Mouse (Mus musculus): Measurements from ENCODE around the gene Phb. TPM values are rescaled to one million over a fixed set of nuclear protein-coding genes. Genes with fewer than 3 reads are reported as not detected.
A peak's percentile ranks its signal among the peaks of the same experiment; 100 is the strongest.
"Not testable (repeated sequence)": the region's sequence is repeated elsewhere in the genome, so short reads cannot be mapped to it uniquely, and the experiment has no call there.

Gene Phb
- polyA plus RNA-seq, 1 experiment from 2014 or later = 224 TPM

- Histone ChIP-seq H3K27me3 (ENCODE audit: control insufficient read depth, insufficient read depth, low read length) (no peaks in the 10 kb centered on the region), H3K9me3 (ENCODE audit: control insufficient read depth, low read depth, low read length) (no peaks in the 10 kb centered on the region), H3K27ac (ENCODE audit: low read length) (peak overlapping the region; percentile 72), H3K9ac (replicated peaks; ENCODE audit: low read depth, low read length) (peak overlapping the region; percentile 65), H3K4me2 (replicated peaks; ENCODE audit: low read depth, low read length) (peak overlapping the region; percentile 74), H3K4me3 (ENCODE audit: low read depth, low read length) (peak overlapping the region; percentile 76), H3K36me3 (ENCODE audit: control insufficient read depth, insufficient read depth, low read length) (peaks cover 33% of the 10 kb centered on the region), H3K4me1 (ENCODE audit: control insufficient read depth, insufficient read depth, low read length) (peaks cover 6% of the 10 kb centered on the region; the same call in 1 of the 2 replicates)
- WGBS = 1% methylated on average over 11 of the region's 11 CpGs
- ATAC-seq (ENCODE audit: insufficient number of reproducible peaks, insufficient read depth, low FRiP score, low read depth) = peak; percentile 28; the same call in 1 of the 2 replicates
Observed at GRCm38 (mm10) chr11:95667177-95667576, 420 bp downstream of the Phb start.

GRCm38 (mm10) chr11:95668086-95668485, 1.3 kb downstream of the Phb start:
- not testable (repeated sequence) for H3K9me3 ChIP-seq (ENCODE audit: control insufficient read depth, low read depth, low read length); H3K27ac ChIP-seq (ENCODE audit: low read length); ATAC-seq (ENCODE audit: insufficient number of reproducible peaks, insufficient read depth, low FRiP score, low read depth); H3K4me1 ChIP-seq (ENCODE audit: control insufficient read depth, insufficient read depth, low read length); H3K27me3 ChIP-seq (ENCODE audit: control insufficient read depth, insufficient read depth, low read length)
- H3K4me3 ChIP-seq (ENCODE audit: low read depth, low read length) = 0 out of 2 replicates have a peak overlapping the region, but pooled peaks have one; percentile 76
- H3K9ac ChIP-seq (replicated peaks; ENCODE audit: low read depth, low read length) = peak overlapping the region; percentile 65; the same call in 1 of the 2 replicates
- H3K4me2 ChIP-seq (replicated peaks; ENCODE audit: low read depth, low read length) = peak overlapping the region; percentile 74
- WGBS = 89% methylated on average over 7 of the region's 7 CpGs
- H3K36me3 ChIP-seq (ENCODE audit: control insufficient read depth, insufficient read depth, low read length) = peaks cover 33% of the 10 kb centered on the region

DNA sequence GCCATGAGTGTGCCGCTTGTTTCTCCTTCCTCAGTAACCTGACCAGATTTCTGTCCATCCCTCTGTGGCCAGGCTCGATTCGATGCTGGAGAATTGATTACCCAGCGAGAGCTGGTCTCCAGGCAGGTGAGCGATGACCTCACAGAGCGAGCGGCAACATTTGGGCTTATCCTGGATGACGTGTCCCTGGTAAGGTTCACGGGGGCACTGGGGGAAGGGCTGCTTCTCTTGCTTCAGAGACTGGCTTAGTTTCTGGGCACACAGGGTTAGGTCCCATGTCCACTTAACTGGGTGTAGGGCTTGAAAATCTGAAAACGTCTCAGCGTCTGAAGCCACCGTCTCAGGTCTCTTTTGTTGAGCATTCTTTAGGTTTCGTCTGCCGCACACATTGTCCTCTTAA, 8.7 kb downstream of the Phb start:
- Histone ChIP-seq H3K36me3 (ENCODE audit: control insufficient read depth, insufficient read depth, low read length) (peaks cover 70% of the 10 kb centered on the region), H3K9me3 (ENCODE audit: control insufficient read depth, low read depth, low read length) (no peaks in the 10 kb centered on the region), H3K27ac (ENCODE audit: low read length) (peak overlapping the region; percentile 30; the same call in 1 of the 2 replicates), H3K4me3 (ENCODE audit: low read depth, low read length) (no peak overlapping the region), H3K4me1 (ENCODE audit: control insufficient read depth, insufficient read depth, low read length) (peaks cover 6% of the 10 kb centered on the region; the same call in 1 of the 2 replicates), H3K4me2 (replicated peaks; ENCODE audit: low read depth, low read length) (no peak overlapping the region), H3K9ac (replicated peaks; ENCODE audit: low read depth, low read length) (no peak overlapping the region), H3K27me3 (ENCODE audit: control insufficient read depth, insufficient read depth, low read length) (no peaks in the 10 kb centered on the region)
- no peak for ATAC-seq (ENCODE audit: insufficient number of reproducible peaks, insufficient read depth, low FRiP score, low read depth)
- WGBS = 89% methylated on average over 14 of the region's 14 CpGs

DNA sequence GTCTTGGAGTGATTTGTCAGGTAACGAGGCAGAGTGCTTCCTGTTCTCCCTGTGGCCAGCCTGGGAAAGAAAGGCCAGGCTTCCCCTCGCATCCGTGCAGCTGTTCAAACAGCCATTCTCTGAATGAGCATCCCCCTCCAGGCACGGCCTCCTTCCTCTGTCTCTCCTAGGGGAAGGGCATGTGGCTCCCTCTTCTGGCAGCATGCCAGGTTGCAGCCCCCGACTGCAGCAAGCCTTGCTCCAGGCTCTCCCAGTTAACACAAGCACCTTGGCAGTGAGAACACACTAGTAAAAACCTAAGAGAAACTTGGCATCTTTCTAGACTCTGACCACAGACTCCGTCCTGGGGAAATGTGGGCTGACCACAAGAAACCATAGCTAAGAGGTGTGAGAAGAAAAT, 9.6 kb downstream of the Phb start:
- peaks cover 6% of the 10 kb centered on the region; the same call in 1 of the 2 replicates for H3K4me1 ChIP-seq (ENCODE audit: control insufficient read depth, insufficient read depth, low read length)
- H3K9me3 ChIP-seq (ENCODE audit: control insufficient read depth, low read depth, low read length) = no peaks in the 10 kb centered on the region
- WGBS = 15% methylated on average over 6 of the region's 6 CpGs
- H3K4me2 ChIP-seq (replicated peaks; ENCODE audit: low read depth, low read length) = no peak overlapping the region
- peak overlapping the region; percentile 30; the same call in 1 of the 2 replicates for H3K27ac ChIP-seq (ENCODE audit: low read length)
- ATAC-seq (ENCODE audit: insufficient number of reproducible peaks, insufficient read depth, low FRiP score, low read depth) = peak; percentile 69; the same call in 1 of the 2 replicates
- H3K36me3 ChIP-seq (ENCODE audit: control insufficient read depth, insufficient read depth, low read length) = peaks cover 65% of the 10 kb centered on the region
- no peak overlapping the region for H3K9ac ChIP-seq (replicated peaks; ENCODE audit: low read depth, low read length)
- no peak overlapping the region for H3K4me3 ChIP-seq (ENCODE audit: low read depth, low read length)
- no peaks in the 10 kb centered on the region for H3K27me3 ChIP-seq (ENCODE audit: control insufficient read depth, insufficient read depth, low read length)

- Histone ChIP-seq H3K4me1 (ENCODE audit: control insufficient read depth, insufficient read depth, low read length) (peaks cover 6% of the 10 kb centered on the region; the same call in 1 of the 2 replicates), H3K9me3 (ENCODE audit: control insufficient read depth, low read depth, low read length) (no peaks in the 10 kb centered on the region), H3K27me3 (ENCODE audit: control insufficient read depth, insufficient read depth, low read length) (no peaks in the 10 kb centered on the region), H3K36me3 (ENCODE audit: control insufficient read depth, insufficient read depth, low read length) (peaks cover 56% of the 10 kb centered on the region), H3K4me3 (ENCODE audit: low read depth, low read length) (no peak overlapping the region), H3K27ac (ENCODE audit: low read length) (no peak overlapping the region), H3K9ac (replicated peaks; ENCODE audit: low read depth, low read length) (no peak overlapping the region), H3K4me2 (replicated peaks; ENCODE audit: low read depth, low read length) (no peak overlapping the region)
- WGBS = 80% methylated on average over 14 of the region's 14 CpGs
- no peak for ATAC-seq (ENCODE audit: insufficient number of reproducible peaks, insufficient read depth, low FRiP score, low read depth)
Observed at GRCm38 (mm10) chr11:95677925-95678701, 11.4 kb downstream of the Phb start.

- peaks cover 34% of the 10 kb centered on the region for H3K36me3 ChIP-seq (ENCODE audit: control insufficient read depth, insufficient read depth, low read length)
- H3K27ac ChIP-seq (ENCODE audit: low read length) = peak overlapping the region; percentile 62; the same call in 1 of the 2 replicates
- no peak overlapping the region for H3K4me2 ChIP-seq (replicated peaks; ENCODE audit: low read depth, low read length)
- no peak overlapping the region for H3K9ac ChIP-seq (replicated peaks; ENCODE audit: low read depth, low read length)
- WGBS = 65% methylated on average over 9 of the region's 9 CpGs
- no peaks in the 10 kb centered on the region for H3K9me3 ChIP-seq (ENCODE audit: control insufficient read depth, low read depth, low read length)
- H3K4me3 ChIP-seq (ENCODE audit: low read depth, low read length) = no peak overlapping the region
- H3K27me3 ChIP-seq (ENCODE audit: control insufficient read depth, insufficient read depth, low read length) = no peaks in the 10 kb centered on the region
- ATAC-seq (ENCODE audit: insufficient number of reproducible peaks, insufficient read depth, low FRiP score, low read depth) = no peak
- H3K4me1 ChIP-seq (ENCODE audit: control insufficient read depth, insufficient read depth, low read length) = no peaks in the 10 kb centered on the region
Observed at GRCm38 (mm10) chr11:95681995-95682601, 15.3 kb downstream of the Phb start.

DNA sequence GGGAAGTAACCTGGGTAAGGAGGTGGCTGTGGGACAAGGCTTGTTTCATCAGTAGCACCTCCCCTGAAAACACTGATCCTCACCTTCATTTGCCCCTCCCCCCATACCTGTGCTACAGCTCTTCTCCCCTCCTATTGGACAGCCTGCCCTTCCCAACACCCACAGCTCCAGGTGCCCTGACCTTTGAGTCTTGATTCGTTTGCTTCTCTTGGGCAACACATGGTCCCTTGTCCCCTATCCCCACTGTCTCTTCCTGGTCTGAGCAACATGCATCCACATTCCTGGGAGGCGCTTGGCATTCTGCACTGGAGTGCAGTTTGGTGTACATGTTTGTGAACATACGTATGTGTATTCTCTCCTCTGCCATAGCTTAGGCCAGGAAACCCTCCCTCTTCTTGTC, 16.2 kb downstream of the Phb start:
- Histone ChIP-seq H3K9me3 (ENCODE audit: control insufficient read depth, low read depth, low read length) (no peaks in the 10 kb centered on the region), H3K27ac (ENCODE audit: low read length) (no peak overlapping the region), H3K4me1 (ENCODE audit: control insufficient read depth, insufficient read depth, low read length) (no peaks in the 10 kb centered on the region), H3K4me3 (ENCODE audit: low read depth, low read length) (no peak overlapping the region), H3K36me3 (ENCODE audit: control insufficient read depth, insufficient read depth, low read length) (peaks cover 25% of the 10 kb centered on the region), H3K4me2 (replicated peaks; ENCODE audit: low read depth, low read length) (no peak overlapping the region), H3K9ac (replicated peaks; ENCODE audit: low read depth, low read length) (no peak overlapping the region), H3K27me3 (ENCODE audit: control insufficient read depth, insufficient read depth, low read length) (no peaks in the 10 kb centered on the region)
- 77% methylated on average over 3 of the region's 3 CpGs for WGBS
- ATAC-seq (ENCODE audit: insufficient number of reproducible peaks, insufficient read depth, low FRiP score, low read depth) = no peak

- no peak for ATAC-seq (ENCODE audit: insufficient number of reproducible peaks, insufficient read depth, low FRiP score, low read depth)
- Histone ChIP-seq H3K4me2 (replicated peaks; ENCODE audit: low read depth, low read length) (no peak overlapping the region), H3K9ac (replicated peaks; ENCODE audit: low read depth, low read length) (no peak overlapping the region), H3K9me3 (ENCODE audit: control insufficient read depth, low read depth, low read length) (no peaks in the 10 kb centered on the region), H3K27ac (ENCODE audit: low read length) (no peak overlapping the region), H3K4me3 (ENCODE audit: low read depth, low read length) (no peak overlapping the region), H3K36me3 (ENCODE audit: control insufficient read depth, insufficient read depth, low read length) (no peaks in the 10 kb centered on the region), H3K27me3 (ENCODE audit: control insufficient read depth, insufficient read depth, low read length) (no peaks in the 10 kb centered on the region), H3K4me1 (ENCODE audit: control insufficient read depth, insufficient read depth, low read length) (no peaks in the 10 kb centered on the region)
- WGBS = 2% methylated on average over 4 of the region's 4 CpGs
Observed at GRCm38 (mm10) chr11:95686031-95686430, 19.3 kb downstream of the Phb start.

Data from stomach, embryonic 14.5 days (tissue).